Mouse (Mus musculus) C2C12 (cell line): Measurements from ENCODE around the gene Olfm3. TPM values are rescaled to one million over a fixed set of nuclear protein-coding genes. Genes with fewer than 3 reads are reported as not detected.

Source experiments
- H3K27me3 ChIP-seq: one replicate; pipeline ENCODE4 v1.6.1; 2011; ENCODE audit not compliant: control insufficient read depth, insufficient read depth, insufficient read length
- H3K36me3 ChIP-seq: one replicate; pipeline ENCODE4 v1.6.1; 2011; ENCODE audit not compliant: control insufficient read depth, insufficient read depth
- H3K4me3 ChIP-seq: one replicate; pipeline ENCODE4 v1.5.1; 2011; ENCODE audit warnings: mild to moderate bottlenecking, control low read depth; ENCODE audit not compliant: poor library complexity, insufficient read depth, severe bottlenecking
- H3K79me2 ChIP-seq: one replicate; pipeline ENCODE4 v1.6.1; 2011; ENCODE audit not compliant: control insufficient read depth, insufficient read depth
- H3K79me3 ChIP-seq: one replicate; pipeline ENCODE4 v1.6.1; 2011; ENCODE audit warnings: low read depth, control low read depth
- H3ac ChIP-seq: one replicate; pipeline ENCODE3; 2011; ENCODE audit warnings: low read depth; ENCODE audit not compliant: control insufficient read depth, insufficient read length
- CEBPB ChIP-seq: IDR thresholded peaks from one replicate; pipeline ENCODE4 v1.6.1; 2011; ENCODE audit warnings: low read depth, mild to moderate bottlenecking, control low read depth, moderate library complexity
- CTCF ChIP-seq: IDR thresholded peaks from one replicate; pipeline ENCODE4 v1.5.1; 2011; ENCODE audit not compliant: control insufficient read depth, insufficient read depth, insufficient read length
- FOSL1 ChIP-seq: IDR thresholded peaks from one replicate; pipeline ENCODE4 v1.8.0; 2011; ENCODE audit warnings: mild to moderate bottlenecking, low read length; ENCODE audit not compliant: poor library complexity, insufficient read depth, severe bottlenecking
- MAX ChIP-seq: IDR thresholded peaks from one replicate; pipeline ENCODE4 v1.6.1; 2011; ENCODE audit warnings: mild to moderate bottlenecking, control low read depth
- MYOD1 ChIP-seq: IDR thresholded peaks from one replicate; pipeline ENCODE4 v1.6.1; 2011; ENCODE audit warnings: low read depth; ENCODE audit not compliant: control insufficient read depth, insufficient read length
- MYOG ChIP-seq: IDR thresholded peaks from one replicate; pipeline ENCODE4 v1.6.1; 2011; ENCODE audit not compliant: control insufficient read depth, insufficient read length; ENCODE audit errors: extremely low read depth
- USF1 ChIP-seq: IDR thresholded peaks from one replicate; pipeline ENCODE4 v1.6.1; 2011; ENCODE audit warnings: low read depth, mild to moderate bottlenecking, control low read depth, moderate library complexity
- polyA plus RNA-seq: library from polyadenylated mRNA; unstranded; fragments of >200 nt; fragmentation: generic; extraction: Trizol; gene quantifications from one replicate; pipeline ENCODE4 v1.2.1, GENCODE M21; 2012; ENCODE audit warnings: missing spikeins

Gene Olfm3
- polyA plus RNA-seq, 1 experiment = not detected

GRCm38 (mm10) chr3:115082947-115083346 lies 179.1 kb downstream of the Olfm3 start:
- no peaks in the 10 kb centered on the region for H3K79me3 ChIP-seq
- H3K79me2 ChIP-seq = no peaks in the 10 kb centered on the region
- no peak overlapping the region for H3K4me3 ChIP-seq
- H3K27me3 ChIP-seq = no peaks in the 10 kb centered on the region
- H3K36me3 ChIP-seq = no peaks in the 10 kb centered on the region
- no peak overlapping the region for H3ac ChIP-seq
- TF ChIP-seq CEBPB = no peak
- TF ChIP-seq FOSL1 = no peak
- TF ChIP-seq MYOD1 = no peak
- no peak for TF ChIP-seq USF1
- no peak for TF ChIP-seq MAX
- no peak for TF ChIP-seq MYOG
- TF ChIP-seq CTCF = no peak

- H3K4me3 ChIP-seq = no peak overlapping the region
- no peak overlapping the region for H3ac ChIP-seq
- no peaks in the 10 kb centered on the region for H3K36me3 ChIP-seq
- H3K79me2 ChIP-seq = no peaks in the 10 kb centered on the region
- H3K79me3 ChIP-seq = no peaks in the 10 kb centered on the region
- no peak for TF ChIP-seq CEBPB
- TF ChIP-seq MYOD1 = no peak
- no peak for TF ChIP-seq USF1
- TF ChIP-seq MAX = no peak
- no peak for TF ChIP-seq CTCF
- no peak for TF ChIP-seq MYOG
- no peak for TF ChIP-seq FOSL1
- no peaks in the 10 kb centered on the region for H3K27me3 ChIP-seq
These were observed 184.4 kb downstream of the Olfm3 start for GRCm38 (mm10) chr3:115088281-115088680.

- no peaks in the 10 kb centered on the region for H3K79me3 ChIP-seq
- H3K36me3 ChIP-seq = no peaks in the 10 kb centered on the region
- no peak for TF ChIP-seq MYOG
- TF ChIP-seq MYOD1 = no peak
- TF ChIP-seq CTCF = no peak
- TF ChIP-seq FOSL1 = no peak
- TF ChIP-seq MAX = no peak
- TF ChIP-seq CEBPB = no peak
- no peak for TF ChIP-seq USF1
- no peaks in the 10 kb centered on the region for H3K27me3 ChIP-seq
- no peak overlapping the region for H3K4me3 ChIP-seq
- H3K79me2 ChIP-seq = no peaks in the 10 kb centered on the region
- no peak overlapping the region for H3ac ChIP-seq
These were observed 186.8 kb downstream of the Olfm3 start for GRCm38 (mm10) chr3:115090670-115091069.

DNA sequence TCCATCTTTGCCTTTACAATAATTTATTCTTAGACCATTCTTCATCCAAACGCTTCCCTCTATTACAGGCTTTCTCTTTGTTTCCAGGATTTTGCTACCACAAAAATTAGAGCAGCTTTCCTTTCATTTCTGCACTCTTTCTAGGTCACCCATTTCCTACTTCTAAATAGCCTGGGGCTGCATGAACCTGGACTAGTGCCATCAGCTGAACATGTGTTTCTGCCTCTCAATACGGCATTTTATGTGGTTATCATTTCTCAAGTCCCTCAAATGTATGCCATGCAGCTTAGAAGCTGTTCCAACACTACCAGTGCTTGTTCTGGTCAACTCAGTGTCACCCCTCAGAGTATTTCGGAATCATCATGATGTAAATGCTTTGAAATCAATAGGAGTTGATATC lies 191.6 kb downstream of the Olfm3 start:
- TF ChIP-seq MAX = no peak
- TF ChIP-seq FOSL1 = no peak
- Histone ChIP-seq H3K79me2 (no peaks in the 10 kb centered on the region), H3K4me3 (no peak overlapping the region), H3K27me3 (no peaks in the 10 kb centered on the region), H3K79me3 (no peaks in the 10 kb centered on the region), H3K36me3 (no peaks in the 10 kb centered on the region), H3ac (no peak overlapping the region)

DNA sequence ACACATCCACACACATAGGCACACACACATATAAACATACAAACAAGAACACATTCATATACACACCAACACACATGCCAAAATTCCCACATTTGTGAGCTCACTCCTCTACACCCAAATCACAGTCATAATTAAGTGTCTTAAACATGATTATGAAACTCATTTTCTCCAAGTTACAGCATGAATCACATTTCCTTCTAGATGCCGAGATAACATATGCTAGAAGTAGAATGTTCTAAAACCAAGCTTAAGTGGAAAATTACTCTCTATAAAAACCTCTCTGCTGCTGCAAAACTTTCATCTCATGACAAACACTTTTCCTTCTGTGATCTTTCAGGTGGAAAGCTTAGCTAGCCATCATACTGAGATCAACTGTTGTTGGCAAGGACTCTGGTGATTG lies 195.7 kb downstream of the Olfm3 start:
- Histone ChIP-seq H3K27me3 (no peaks in the 10 kb centered on the region), H3K79me2 (no peaks in the 10 kb centered on the region), H3ac (no peak overlapping the region), H3K4me3 (no peak overlapping the region), H3K36me3 (no peaks in the 10 kb centered on the region), H3K79me3 (no peaks in the 10 kb centered on the region)
- TF ChIP-seq CEBPB = no peak
- no peak for TF ChIP-seq FOSL1
- no peak for TF ChIP-seq MYOD1
- no peak for TF ChIP-seq USF1
- TF ChIP-seq MAX = no peak
- TF ChIP-seq MYOG = no peak
- no peak for TF ChIP-seq CTCF

DNA sequence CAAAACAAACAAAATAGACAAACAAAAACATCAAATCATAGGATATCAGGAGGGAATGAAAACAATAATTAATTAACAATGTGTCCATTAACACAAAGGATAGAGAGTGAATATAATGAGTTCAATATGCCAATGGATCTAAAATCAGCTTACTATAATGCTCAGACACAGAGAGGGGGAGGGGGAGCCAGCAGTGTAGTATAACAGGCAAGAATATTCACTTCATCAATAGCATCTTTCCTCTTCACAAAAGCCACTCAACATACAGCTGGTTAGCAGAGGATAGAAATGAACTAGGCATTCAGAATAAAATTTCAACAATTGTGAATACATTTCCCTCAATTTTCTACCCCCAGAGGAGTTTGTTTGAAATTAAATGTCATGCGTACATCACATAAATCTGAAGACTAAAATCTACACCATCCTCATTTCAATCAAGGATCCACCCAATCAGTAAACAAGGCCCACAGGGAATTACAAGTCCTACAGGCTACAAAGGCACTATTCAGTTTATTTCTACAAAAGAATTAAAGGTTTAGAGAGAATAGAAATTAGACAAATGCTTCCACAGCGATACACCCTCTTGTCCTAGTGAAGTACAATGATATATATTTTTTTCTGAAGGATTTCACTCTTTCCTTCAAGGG lies 200.4 kb downstream of the Olfm3 start:
- Histone ChIP-seq H3K79me3 (no peaks in the 10 kb centered on the region), H3K36me3 (no peaks in the 10 kb centered on the region), H3ac (no peak overlapping the region), H3K79me2 (no peaks in the 10 kb centered on the region), H3K4me3 (no peak overlapping the region), H3K27me3 (no peaks in the 10 kb centered on the region)
- TF ChIP-seq USF1 (no peak), FOSL1 (no peak), MYOG (no peak), MYOD1 (no peak), MAX (no peak), CTCF (no peak), CEBPB (no peak)
